Mouse (Mus musculus) bone marrow, adult 2 months (tissue): ENCODE measurements at regions not wholly inside any gene's neighbourhood (a gene's known extent, or its start where the extent isn't known, plus 50 kb on each side); places are given as distances from the start of the nearest gene placed in this dataset.

ENCODE experiments used
- CTCF ChIP-seq: fragments of 200-500 bp; IDR thresholded peaks from 2 replicates; pipeline ENCODE4 v1.5.1; 2011; ENCODE audit warnings: low read length, control low read depth; ENCODE audit not compliant: control insufficient read depth, insufficient read depth
- POLR2A ChIP-seq: fragments of 200-500 bp; IDR thresholded peaks from 2 replicates; pipeline ENCODE4 v1.6.1; 2011; ENCODE audit warnings: low read depth, mild to moderate bottlenecking, control low read depth, low read length, borderline replicate concordance; ENCODE audit not compliant: control insufficient read depth

- TF ChIP-seq POLR2A, result no peak
- TF ChIP-seq CTCF, result no peak
Observed at GRCm38 (mm10) chr8:37227091-37227490, 233.7 kb downstream of the AI429214 start.
